Mouse (Mus musculus): Measurements from ENCODE around the gene Trim62.
A peak's percentile ranks its signal among the peaks of the same experiment; 100 is the strongest.

The Trim62 gene

DNA sequence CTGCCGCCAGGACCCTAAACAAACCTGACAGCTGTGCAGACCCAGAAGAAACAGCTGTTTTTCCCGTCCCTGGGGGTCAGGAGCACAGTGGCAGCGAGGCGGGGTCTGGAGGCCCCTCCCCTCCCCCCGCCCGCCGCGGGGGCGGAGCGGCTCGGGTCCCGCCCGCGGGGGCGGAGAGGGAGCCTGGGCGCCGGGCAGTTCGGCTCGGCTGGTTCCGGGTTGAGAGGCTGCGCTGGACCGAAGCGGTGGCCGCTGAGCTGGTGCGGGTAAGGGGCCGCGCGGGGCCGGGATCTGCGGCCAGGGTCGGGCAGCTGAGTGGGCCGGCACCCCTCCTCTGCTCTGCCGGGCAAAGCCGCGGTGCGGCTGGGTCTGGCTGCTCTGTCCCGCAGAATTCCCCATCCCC, at the start of gene Trim62:
Trim62 (plus strand) TSS at position 202 of the 403 bp plus-strand sequence.
- peak; percentile 49 to 53 for DNase-seq

DNA sequence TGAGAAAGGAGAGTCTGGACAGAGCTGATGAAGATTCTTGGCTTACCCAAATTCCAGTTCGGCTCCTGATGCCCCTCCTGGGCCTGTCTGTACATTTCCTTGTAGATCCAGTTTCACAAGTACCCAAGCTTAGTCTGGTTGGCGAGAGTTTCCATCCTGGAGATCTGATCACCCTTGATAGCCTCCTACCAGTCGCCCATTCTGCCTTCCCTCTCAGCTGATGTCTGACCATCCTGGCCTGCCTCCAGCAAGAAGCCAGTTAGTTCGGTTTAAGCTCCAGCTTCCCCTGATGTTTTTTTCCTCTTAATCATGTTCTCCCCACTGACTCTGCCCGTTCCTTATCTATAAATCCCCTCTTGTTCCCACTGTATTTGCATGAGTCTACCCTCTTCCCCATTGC, 45.2 kb upstream of the Trim62 start:
- no peak for DNase-seq

DNA sequence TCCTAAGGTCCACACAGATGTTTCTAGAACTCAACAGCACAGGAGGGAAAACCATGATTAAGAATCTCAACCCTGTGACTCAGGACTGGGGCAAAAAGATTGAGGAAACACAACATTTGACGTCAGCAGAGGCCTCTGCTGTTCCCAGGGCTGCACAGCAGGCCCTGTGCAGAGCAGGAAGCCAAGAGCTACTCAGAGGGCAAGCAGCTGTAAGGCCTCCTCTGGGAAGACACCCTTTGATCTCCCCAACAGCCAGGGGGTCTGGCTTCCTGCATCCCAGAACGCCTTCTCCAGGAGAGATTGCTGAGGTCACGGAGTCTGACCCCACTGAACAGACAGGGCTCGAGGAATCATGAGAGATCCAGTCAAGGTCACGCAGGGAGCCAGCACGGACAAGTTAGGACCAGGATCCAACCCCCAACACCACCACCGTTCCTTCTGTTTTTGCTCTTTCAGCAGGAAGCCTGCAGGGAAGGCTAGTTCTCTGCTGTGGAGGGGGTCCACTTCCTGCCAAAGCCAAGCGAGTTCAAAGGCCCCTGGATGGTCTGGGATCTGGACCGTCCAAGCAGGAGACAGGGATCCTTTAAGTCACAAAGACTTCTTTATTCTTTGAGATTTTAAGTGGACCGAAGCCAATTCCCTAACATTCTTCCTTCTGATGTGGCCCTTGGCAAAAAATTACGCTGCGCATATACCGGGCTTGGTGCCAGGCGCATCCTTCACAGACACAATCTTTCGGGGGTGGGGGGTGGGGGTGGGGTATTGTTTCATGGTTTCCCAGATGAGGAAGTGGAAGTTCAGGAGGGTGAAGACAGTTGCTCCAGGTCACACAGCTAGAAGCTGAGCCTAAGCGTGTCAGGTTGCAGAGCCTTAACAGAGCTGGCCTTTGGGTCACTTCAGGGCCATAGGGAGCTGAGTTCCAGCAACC, 43.3 kb upstream of the Trim62 start:
- no peak for DNase-seq

DNA sequence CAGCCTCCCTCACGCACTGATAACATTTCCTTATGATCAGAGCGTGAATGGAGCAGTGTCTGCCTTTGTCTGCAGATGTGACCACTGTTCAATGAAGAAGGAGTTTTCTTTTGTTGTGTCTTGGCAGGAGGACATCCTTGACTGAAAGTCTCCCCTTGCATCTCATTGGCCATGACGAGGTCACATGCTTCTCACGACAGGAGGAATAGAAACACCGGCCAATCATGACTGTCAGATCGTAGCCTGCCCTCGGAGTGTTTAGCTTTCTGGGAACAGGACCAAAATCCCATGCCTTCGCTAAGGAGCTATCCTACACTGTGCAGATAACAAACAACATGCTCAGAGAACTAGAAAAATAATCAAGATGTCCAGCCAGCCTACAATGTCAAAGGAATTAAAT, 42.1 kb upstream of the Trim62 start:
- no peak for DNase-seq

DNA sequence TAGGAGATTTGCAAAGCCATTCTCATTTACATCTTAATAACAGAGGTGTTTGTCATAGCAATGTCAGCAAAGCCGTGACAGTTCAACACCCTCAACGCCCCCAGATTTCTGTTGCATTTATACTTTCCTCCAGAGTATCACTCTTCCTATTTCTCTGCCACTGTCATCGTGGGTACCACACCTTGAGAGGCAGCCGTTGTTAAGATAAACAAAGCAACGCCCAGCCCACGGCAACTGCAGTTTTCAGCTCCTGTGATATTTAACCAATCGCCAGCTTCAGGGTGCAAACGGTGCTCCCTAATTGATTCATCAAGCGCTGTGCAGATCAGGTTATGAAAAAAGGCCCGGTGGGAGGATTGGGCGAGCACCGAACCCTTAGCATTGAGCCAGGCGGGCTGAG, 38.8 kb upstream of the Trim62 start:
- no peak for DNase-seq

DNA sequence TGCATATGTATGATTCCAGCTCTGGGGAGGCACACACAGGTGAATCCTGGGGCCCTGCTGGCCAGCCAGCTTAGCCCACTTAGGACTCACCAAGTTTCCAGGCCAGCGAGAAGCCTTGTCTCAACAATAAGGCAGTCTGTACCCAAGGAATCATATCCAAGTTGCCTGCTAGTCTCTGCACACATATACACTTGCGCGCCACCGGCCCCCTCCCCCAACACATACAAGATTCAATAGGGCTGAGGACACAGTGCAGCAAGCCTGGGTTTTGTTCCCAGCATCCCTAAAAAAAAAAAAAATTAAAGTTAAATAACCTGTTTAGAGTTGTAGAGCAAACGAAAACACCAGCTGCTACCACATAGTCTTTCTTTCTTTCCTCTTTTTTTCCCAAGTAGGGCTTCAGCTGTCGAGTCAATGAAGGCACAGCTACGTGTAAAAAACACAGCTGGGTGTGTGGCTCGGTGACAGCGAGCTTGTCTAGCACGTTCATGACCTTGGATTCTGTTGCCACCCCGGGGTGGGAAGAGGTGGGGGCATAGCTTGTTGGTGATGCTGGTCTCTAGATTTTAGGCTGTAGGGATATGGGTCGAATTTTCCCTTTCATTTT, 37.9 kb upstream of the Trim62 start:
- no peak for DNase-seq

DNA sequence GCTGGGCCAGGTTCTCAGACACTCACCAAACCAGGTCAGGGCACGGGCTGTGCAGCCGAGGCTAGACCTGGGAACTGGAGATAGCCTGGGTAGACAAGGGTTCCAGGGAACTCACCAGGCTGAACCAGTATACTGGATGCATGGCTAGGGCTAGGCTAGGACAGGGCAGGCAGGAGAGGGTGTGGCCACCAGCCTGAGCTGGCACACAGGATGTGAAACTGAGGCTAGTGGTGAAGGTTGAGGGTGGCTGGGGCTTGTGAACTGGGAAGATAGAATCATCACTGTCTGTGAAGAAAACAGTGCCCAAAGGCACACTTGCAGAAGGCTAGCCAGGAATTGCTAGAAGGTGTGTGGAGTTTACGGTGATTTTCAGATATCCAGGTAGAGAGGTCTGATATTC, 34.4 kb upstream of the Trim62 start:
- no peak for DNase-seq

DNA sequence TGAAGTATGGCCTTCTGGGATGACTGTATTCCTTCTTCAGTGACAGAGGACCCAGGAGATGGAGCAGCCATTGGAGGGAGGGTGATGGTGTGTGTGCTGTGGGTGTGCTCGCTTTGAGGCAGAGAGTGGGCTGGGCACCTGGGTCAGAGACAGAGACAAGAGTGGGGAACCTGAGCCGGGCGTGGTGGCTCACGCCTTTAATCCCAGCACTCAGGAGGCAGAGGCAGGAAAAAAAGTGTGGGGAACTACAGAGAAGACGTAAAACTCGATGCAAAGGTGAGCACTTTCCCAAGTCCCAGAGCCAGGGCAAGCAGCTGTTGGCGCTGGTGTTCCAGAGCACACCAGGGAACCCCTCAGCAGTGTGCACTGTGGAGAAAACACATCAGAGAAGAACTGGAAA, 33.7 kb upstream of the Trim62 start:
- DNase-seq: no peak

DNA sequence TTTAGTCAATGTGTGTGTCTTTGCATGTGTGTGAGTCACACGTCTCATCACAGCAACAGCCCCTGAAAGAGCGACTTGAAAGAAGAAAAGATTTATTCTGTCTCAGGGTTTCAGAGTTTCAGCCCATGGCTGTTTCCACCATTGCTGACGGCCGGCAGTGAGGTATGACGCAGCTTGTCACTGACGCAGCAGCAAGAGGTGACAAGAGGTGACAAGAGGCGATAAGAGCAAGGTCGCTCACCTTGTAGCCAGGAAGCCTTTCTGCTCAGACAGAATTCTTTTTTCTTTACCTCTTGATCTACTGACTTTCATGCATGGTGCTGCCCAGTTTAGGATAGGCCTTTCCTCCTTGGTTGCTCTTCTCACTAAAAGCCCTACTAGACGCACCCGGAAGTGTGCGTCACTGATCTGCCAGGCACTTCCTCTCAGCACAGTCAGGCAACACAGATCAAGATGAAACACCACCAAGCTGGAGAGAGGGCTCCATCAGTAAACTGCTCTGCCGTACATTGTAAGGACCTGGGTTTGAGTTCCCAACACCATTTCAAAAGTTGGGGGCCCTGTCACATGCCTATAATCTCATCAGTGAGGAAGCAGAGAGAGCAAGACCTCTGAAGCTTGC, 31.0 kb upstream of the Trim62 start:
- no peak for DNase-seq

DNA sequence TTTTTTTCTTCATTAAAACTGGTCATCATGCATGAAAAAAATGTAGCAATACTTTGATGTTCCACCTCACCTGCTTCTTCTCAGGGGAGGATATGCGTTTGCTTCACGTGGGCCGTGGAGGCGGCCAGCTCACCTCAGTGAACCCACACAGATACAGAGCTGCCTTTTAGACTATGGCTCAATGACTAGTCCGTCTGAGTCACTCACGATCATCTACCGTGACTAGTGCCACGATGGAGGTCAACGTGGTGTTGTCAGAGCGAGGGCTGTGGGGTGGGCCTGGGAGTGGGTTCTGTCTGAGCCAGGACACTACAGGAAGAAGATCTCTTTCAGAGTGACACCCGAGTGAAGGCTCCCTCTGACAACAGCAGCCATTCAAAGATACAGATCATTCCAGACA, 30.3 kb upstream of the Trim62 start:
- DNase-seq: no peak

DNA sequence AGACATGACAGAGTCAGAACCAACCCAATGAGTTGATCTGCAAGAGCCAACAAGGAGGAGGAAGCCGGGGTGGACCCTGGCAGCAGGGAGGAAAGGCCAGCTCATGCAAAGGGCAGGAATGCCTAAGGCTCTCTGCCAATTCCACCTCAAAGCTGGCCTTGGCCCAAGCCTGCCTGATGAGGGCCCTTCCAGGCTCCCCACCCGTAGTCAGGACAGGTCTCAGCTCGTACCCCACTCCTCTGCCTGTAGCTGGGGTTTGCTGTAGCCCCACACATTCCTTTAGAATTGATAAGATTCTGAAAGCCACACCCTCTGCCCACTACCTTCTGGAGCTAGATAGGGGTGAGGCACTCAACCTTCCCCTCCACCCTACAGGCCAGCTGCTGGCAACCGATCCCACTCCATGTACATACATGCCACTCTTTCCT, 27.8 kb upstream of the Trim62 start:
- no peak for DNase-seq

DNA sequence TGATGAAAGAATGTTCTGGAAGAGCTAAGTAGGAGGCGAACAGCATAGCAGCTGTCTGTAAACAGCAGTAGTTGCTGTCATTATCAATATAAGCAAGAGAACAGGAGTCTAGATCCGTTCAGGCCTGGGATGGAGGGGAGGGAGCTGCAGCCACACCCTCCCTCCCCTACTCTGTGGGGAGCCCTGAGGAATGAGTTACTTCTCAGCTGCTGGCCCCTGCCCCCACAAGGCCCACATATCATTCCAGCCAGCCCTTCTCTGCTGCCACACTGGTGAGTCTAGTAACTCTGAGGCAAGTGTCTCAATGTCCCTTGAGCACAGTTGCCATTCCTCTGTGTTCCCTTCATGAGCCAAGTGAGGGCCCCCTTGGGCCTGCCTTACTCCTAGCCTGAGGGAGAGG, 26.2 kb upstream of the Trim62 start:
- DNase-seq: no peak

DNA sequence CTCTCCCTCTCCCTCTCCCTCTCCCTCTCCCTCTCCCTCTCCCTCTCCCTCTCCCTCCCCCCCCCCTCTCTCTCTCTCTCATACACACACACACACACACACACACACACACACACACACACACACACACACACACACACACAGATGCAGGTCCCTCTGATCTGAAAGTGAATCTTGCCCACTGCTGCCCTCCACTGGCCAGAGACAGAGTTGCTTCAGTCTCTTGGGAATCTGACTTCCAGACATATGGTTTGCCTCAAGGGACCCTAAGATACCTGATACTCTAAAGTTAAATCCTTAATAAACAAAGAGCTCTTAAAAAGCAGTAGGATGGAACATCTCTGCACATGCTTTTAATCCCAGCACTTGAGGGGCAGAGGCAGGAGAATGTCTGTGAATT, 25.2 kb upstream of the Trim62 start:
- peak in 1 of 2 experiments; percentile 37 for DNase-seq

DNA sequence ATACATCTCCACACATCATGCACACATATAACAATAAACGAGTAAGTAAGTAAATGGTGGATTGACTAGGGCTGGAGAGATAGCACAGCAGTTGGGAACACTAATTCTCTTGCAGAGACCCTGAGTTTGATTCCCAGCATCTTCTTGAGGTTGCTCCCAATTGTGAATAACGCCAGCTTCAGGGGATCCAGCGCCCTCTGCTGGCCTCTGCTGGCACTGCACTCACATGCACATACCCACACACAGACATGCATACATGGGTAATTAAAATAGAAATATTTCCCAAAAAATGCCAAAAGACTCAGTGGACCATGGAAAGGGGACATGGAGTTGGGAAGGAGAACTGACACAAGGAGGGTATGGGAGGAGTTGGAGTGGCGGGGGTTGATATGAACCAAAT, 24.5 kb upstream of the Trim62 start:
- DNase-seq: no peak

DNA sequence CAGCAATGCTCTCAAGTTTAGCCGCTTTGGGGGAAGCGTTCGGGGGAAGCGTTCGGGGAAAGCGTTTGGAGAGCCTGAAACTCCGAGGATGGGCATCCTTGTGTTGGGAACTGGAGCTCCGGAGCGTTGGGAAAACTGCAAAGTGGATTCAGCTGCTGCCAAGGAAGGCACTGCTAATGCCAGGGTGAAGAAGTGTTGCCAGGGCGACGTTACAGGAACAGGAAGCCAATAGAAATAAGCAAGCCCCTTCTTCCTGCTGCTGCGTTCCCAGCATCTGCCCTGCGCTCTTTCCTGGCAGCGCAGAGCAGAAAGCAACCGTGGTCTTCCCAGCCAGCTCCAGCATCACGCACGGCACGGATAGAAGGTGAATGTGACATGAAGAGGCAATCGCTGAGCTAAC, 10.4 kb upstream of the Trim62 start:
- DNase-seq: no peak

DNA sequence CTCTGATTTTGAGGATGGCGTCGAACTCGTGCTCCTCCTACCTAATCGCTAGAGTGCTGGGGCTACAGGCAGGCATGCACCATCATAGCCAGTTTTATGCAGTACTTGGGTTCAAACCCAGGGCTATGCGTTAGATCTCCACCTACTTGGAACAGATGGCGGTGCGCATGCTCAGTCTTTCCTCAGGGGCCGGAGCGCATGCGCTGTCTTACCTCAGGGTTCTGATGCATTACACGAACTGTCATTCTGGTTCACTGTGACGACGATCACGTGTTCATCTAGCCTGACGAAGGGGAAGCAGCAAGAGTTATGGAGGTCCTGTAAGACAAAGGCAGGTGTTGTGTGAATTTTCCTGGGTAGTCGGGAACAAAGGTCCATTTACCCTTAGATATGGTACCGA, 9.3 kb upstream of the Trim62 start:
- no peak for DNase-seq

DNA sequence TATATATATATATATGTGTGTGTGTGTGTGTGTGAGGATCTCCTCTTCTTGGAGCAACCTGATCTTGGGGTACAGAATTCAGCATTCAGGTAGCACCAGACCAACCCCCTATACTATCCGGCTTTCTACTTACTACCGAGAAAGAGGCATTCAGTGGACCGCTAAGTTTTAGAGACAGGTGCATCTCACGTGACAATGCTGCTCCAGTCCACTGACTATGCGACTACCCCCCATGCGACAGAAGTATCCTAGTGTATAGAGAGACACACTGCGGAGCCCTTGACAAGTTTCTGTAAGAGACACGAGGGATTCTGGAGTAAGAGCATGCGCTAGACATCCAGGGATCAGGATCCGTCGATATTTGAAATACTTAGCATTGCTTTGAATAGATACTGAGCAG, 7.9 kb upstream of the Trim62 start:
- no peak for DNase-seq

DNA sequence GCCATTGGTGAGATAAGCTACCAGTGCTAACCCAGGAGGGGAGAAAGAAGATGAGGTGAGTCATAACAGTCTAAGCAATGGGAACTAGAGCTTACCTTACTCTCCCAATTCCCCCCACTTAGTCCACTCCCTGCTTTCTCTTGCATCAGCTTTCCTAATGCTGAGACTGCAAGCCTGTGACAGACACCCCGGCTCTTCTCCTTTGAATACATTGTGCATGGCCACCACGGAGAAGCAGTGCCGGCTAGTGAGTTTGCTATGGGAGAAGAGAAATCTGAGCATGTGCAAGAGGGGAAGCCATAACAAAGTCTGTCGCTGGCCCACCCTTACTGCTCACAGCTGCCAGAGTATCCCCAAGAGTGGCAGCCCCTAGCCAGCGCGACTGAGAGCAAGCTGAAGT, 5.9 kb upstream of the Trim62 start:
- no peak for DNase-seq

DNA sequence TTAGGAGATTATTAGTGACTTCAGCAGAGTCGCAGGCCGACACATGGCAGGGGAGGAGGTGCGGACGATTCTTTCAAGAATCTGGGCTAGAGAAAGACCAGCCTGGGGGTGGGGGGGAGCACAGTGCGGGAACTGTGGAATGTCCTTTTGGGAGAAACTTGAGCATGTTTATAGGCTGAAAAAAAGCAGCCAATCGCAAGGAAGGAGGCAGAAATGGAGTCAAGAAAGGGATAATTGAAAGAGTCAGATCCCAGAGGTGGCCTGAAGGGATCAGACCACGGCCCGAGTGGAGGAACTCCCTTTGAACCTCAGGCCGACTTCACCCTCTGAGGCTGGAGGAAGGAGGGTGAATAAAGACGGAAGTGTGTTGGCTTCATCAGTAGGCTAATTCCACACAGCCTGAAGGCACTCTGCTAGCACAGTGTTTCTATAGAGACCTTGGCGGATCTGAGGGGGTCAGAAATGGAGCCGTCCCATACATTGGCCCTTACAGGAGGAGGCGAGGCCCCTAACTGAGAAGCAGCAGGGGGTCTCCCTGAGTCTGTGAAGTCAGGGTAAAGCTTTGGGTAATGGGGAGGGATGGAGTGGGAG, 4.4 kb upstream of the Trim62 start:
- DNase-seq: no peak

DNA sequence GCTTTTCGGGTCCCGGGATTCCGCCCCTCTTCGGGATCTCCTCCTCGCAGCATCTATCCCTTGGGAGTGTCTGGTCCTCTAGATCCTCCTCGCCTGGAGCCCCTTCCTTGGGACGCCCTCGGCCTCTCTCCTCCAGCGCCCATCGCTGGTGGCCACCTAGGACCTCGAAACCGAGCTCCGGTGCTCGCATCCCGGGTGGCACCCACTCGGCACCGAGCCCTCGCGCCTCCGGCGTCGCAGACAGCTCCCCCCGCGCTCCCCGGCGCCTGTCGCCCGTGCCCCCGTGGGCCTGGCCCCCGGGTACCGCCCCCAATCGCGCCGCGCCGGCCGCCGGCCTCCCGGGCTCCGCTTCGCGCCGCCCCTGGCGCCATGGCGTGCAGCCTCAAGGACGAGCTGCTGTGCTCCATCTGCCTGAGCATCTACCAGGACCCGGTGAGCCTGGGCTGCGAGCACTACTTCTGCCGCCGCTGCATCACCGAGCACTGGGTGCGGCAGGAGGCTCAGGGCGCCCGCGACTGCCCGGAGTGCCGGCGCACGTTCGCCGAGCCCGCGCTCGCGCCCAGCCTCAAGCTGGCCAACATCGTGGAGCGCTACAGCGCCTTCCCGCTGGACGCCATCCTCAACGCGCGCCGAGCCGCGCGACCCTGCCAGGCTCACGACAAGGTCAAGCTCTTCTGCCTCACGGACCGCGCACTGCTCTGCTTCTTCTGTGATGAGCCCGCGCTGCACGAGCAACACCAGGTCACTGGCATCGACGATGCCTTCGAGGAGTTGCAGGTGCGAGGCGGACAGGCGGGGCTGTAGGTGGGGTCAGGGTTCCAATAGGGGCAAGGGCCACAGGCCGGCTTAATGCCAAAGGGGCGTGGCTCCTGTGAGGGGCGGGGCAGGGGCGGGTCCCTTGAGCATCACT, 676 bp downstream of the Trim62 start:
- peak; percentile 16 to 30 for DNase-seq

DNA sequence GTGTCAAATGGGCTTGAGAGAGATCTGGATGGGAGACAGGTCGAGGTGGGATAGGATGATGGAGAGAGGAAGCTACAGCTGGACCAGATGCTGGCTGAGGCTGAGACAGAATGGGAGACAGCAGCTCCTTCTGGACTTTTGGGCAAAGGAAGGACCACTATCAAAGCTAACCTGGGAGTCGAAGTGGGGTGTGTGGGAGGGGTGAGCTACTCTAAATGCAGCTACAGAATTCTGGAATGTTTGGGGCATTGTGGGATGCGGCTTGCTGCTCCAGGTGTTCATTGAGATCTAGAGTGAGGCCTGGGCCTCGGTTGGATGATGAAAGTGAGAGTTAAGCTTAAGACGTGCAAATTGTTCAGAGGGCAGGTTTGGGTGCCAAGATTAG, 1.3 kb downstream of the Trim62 start:
- no peak for DNase-seq

DNA sequence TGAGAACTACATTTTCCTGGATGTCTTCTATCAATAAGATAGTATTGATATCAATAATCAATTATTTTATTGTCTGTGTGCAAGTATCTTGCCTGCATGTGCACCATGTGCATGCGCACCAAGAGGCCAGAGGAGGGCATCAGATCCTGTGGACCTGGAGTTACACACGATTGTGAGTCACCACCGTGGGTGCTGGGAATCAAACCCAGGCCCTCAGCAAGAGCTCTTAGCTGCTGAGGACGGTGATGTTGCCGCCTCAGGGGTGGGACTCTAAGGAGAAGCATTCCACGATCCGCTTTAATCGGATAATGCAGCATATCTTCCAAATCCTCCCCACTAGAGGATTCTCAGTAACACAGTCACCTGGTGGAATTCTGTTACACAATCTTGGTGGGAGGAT, 2.2 kb downstream of the Trim62 start:
- no peak for DNase-seq

DNA sequence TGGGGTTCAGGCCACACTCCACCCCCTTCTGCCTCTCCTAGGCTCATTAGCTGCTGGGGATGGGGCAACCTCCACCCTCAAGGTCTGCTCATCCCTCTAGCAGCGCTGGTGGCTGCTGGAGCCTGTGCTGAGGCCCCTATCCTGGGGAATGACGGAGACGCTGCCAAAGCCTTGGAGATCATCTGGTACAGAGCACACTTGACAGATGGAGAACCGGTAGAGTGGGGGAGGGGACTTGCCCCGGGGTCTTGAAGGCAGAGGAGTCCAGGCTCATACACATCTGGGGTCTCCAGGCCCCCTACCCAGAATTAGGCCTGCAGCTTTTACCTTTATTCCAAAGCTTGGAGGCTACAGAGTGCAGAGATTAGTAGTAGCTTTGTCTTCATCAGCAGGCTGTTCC, 3.2 kb downstream of the Trim62 start:
- DNase-seq: no peak

All from thymus, adult 18-20 months (tissue).